Mouse (Mus musculus) megakaryocyte progenitor cell, adult 5-6 weeks (primary cell): ENCODE data around the gene Olfr986. TPM values are rescaled to one million over a fixed set of nuclear protein-coding genes. Genes with fewer than 3 reads are reported as not detected.
A peak's percentile ranks its signal among the peaks of the same experiment; 100 is the strongest.
"Not testable (repeated sequence)": the region's sequence is repeated elsewhere in the genome, so short reads cannot be mapped to it uniquely, and the experiment has no call there.

Experiments
- ATAC-seq: replicated peaks from 2 replicates; pipeline ENCODE4 v1.8.0; 2016; ENCODE audit warnings: mild to moderate bottlenecking, moderate TSS enrichment, inconsistent platforms; ENCODE audit not compliant: poor library complexity
- total RNA-seq, 2 experiments: library from RNA; stranded (forward) in 1 of 2; stranded (reverse) in 1 of 2; fragments of 157-497, 149-512 nt in 1 of 2; fragments of 200-1000 nt in 1 of 2; gene quantifications; 2 replicates each; pipeline versions ENCODE4 v1.2.3 to v1.2.4; 2015 to 2017

The Olfr986 gene
- total RNA-seq (2015) (not detected in 2 replicates), total RNA-seq (2017) (not detected in 2 replicates)

- no peak for ATAC-seq
Measured at GRCm38 (mm10) chr9:40180620-40181019, at the start of gene Olfr986. Olfr986 (plus strand) TSS chr9:40180920.

GRCm38 (mm10) chr9:40136987-40137688 is 43.6 kb upstream of the Olfr986 start:
- peak; percentile 98 for ATAC-seq

- no peak for ATAC-seq
Measured at GRCm38 (mm10) chr9:40139484-40139883, 41.2 kb upstream of the Olfr986 start.

DNA sequence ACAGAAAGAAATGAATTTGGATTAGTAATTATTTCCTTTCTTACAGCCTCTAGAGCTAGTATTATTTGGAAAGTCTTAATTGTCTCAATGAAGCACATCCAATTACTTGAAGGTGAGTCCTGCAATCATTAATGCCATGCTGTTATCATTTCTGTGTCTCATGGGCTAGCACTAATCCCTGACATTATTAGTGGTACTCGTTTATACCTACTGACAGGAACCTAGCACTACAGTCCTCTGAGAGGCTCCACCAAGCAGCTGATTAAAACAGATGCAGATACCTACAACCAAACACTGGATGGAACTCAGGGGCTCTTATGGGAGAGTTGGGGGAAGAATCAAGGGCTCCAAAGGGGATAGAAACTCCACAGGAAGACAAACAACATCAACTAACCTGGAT is 39.2 kb upstream of the Olfr986 start:
- no peak for ATAC-seq

GRCm38 (mm10) chr9:40155118-40155644 is 25.5 kb upstream of the Olfr986 start:
- ATAC-seq = no peak

- ATAC-seq = no peak
Measured at GRCm38 (mm10) chr9:40166446-40166845, 14.3 kb upstream of the Olfr986 start.

- no peak for ATAC-seq
Measured at GRCm38 (mm10) chr9:40177017-40177416, 3.7 kb upstream of the Olfr986 start.

- ATAC-seq = not testable (repeated sequence)
Measured at GRCm38 (mm10) chr9:40185166-40185565, 4.4 kb downstream of the Olfr986 start.

DNA sequence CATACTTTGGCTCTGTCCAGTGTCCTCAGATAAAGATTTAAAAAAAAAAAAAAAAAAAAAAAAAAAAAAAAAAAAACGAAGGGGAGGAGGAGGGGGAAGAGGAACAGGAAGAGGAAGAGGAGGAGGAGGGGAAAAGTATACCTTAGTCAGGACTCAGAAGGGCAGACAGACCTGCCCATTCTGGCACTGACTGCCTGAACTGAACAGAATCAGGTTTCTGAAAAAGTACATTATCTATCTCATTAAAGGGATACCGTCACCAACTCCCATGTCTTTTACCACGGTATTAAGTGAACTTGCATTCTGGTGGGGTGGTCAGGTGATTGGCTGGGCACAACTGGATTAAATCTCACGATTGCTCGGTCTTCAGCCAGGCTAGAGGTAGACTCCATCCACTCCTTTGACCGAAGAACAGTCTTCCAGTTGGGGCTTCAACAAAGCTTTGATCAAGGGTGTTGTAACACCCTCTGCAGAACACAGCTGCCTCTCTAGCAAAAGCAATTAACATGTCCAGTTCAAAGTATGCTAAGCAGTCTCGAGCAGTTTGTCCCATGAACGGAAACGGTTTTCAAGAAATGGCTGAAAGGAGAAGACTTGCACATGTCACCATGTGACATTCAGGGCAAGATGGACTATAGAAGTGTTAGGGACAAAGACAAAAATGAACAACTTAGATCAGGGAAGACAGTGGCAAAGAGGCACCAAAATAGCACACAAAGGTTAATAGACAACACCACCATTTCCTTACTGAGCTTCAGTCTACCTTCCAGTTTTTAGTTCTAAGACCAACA is 10.6 kb downstream of the Olfr986 start:
- ATAC-seq = no peak

DNA sequence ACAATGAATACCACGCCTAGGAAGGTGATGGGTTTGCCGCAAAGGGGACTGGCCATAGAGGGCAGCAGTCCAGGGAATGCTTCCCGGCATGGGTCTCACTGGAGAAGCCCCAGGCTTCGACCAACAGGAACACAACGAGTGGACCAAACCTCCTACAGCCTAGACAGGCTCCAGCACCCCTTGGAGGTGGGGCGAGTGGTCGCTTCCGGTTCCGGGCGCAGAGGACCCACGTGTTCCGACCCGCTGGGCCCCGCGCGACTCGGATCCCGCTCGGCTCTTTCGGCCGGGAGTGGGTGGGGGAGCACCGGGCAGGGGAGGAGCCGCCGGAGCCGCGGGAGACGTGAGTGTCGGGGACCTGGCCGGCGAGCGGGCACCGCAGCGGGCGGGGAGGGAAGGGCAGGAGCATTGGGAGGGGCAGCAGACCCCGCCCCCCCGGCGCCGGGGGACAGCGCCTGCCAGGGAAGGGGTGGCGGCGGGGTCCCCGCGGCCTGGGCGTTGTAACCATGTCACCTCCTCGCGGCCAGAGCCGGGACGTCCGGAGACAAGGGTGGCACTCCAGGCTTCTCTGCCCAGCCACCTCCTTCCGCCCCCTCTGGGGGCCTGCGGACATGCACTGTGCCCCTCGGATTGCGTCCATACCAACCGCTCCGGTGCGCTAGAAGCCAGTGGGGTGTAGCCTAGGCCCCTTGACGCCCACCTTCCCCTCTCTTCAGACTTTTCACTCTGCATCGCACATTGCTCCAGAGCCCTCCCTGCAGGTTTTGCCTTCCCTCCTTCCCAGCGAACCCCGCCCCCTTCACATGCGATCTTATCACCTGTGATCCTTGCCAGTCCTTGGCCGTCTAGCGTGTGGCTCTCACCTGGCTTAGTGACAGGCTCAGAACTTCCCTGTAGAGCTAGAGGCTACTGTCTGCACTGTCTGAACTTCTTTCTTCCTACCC is 11.6 kb downstream of the Olfr986 start, which contains the start of gene Zfp202:
Gene Zfp202 (plus strand): TSS at position 219 of the 941 bp plus-strand sequence.
- ATAC-seq = peak; percentile 75

DNA sequence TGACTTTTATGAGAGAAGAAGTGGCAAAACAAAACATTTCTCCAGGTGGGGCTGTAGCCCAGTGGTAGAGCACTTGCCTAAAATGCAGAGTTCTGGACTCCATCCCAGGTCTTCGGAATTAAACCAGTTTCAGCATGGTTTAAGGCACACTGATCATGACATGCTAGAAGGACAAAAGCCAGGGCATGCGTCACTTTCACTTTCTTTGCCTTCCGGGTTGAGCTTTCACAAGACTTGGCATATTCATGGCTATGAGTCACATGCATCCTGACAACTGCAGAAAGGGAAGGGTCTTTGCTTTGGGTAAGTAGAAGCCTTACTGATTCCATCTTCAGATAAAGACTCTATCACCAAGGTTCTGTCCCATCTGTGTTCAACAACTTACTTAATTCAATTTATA is 15.3 kb downstream of the Olfr986 start:
- peak; percentile 54 for ATAC-seq

DNA sequence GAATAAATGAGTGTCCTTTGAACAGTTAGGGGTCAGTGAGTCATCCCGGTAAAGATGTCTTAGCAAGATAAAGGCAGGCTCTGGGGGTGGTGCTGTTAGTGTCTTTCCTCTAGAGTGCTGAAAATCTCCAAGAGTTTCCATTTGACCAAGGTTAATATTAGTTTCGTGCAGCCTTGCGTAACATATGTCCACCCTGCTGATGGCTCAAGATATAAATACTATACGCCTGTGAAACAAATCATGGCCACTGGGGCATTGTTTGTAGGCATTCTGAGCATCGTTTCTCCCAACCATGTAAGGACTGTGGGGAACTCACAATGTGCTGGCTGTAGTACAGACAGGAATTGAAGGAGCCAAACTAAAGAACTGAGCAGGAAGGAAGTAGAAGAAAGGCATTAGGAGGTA is 25.8 kb downstream of the Olfr986 start:
- peak; percentile 39 for ATAC-seq

- ATAC-seq = peak; percentile 58; the same call in 1 of the 2 replicates
Measured at GRCm38 (mm10) chr9:40210744-40211143, 30.0 kb downstream of the Olfr986 start.

DNA sequence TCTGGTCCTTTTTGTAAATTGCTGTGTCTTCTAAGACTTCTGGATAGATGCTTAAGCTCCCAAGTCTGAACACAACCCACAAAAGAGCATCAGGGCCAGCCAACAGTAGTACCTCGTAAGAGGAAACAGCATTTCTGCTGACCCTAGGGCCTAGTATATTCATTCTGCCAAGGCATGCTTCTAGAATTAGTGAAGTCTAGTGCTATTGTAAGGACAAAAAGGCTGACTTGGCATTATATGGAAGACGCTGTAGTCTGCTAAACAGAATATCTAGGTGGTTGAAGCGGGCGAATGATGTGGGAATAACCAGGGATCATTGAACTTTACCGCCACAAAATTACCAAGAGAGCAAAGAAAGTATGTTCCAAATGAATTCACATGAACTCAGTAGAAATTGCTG is 33.3 kb downstream of the Olfr986 start:
- ATAC-seq = no peak

- no peak for ATAC-seq
Measured at GRCm38 (mm10) chr9:40216651-40217050, 35.9 kb downstream of the Olfr986 start.

DNA sequence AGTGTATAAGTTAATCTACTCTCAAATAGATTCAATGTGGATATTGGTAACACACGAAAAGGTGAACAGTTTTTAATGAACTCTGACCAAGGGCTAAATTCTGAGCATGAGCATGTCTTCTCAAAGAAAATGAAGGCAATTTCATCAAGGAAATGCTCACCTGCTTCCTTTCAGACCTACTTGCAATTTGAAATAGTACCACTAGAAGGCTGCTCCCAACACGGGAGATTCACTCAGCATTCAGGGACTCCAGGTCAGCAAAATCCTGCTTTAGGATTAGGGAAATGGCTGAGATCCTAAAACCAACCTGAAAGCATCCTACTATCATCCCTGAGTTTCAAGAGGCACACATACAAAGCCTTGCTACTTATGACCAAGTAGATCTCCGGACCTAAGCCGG is 43.6 kb downstream of the Olfr986 start:
- ATAC-seq = no peak

DNA sequence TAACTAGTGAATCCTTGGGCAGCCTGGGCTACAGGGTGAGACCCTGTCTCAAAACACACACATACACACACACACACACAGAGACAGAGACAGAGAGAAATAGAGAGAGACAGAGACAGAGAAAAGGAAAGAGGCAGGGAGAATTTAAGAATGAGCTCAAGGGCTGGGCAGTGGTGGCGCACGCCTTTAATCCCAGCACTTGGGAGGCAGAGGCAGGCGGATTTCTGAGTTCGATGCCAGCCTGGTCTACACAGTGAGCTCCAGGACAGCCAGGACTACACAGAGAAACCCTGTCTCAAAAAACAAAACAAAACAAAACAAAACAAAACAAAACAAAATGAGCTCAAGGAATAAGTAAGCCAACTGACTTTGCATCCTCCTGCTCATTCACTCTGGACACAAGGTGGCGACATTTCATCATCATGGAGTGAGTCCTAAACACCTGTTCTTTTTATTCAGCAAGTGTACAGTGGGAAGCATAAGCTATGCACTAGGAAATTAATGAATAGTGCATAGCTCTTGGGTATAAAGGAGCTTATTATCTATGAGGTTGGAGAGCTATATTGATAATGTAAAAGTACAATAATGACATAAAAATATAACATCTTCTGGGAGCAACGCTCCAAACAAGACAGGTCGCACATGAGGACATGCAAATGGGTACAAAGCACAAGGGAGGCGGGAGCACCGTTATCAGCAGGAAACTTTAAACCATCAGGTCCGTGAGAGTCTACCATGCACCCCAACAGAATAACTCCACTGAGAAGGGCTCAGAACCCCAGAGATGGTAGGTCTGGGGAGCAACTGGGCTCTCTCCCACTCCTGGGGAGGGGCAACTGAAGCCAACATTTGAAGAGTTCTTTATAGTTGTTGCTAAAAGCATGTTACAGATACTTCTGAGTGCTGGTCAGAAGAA is 47.4 kb downstream of the Olfr986 start:
- ATAC-seq = peak; percentile 83

- peak; percentile 78 for ATAC-seq
Measured at GRCm38 (mm10) chr9:40228804-40229331, 48.1 kb downstream of the Olfr986 start.

- ATAC-seq = no peak
Measured at GRCm38 (mm10) chr9:40229479-40229878, 48.8 kb downstream of the Olfr986 start.
